Mouse (Mus musculus): ENCODE data around the gene Snrnp27. TPM values are rescaled to one million over a fixed set of nuclear protein-coding genes. Genes with fewer than 3 reads are reported as not detected.
A peak's percentile ranks its signal among the peaks of the same experiment; 100 is the strongest.

Gene Snrnp27
- 46.8 and 58.3 TPM in 2 replicates for total RNA-seq (2012; rRNA removed)

DNA sequence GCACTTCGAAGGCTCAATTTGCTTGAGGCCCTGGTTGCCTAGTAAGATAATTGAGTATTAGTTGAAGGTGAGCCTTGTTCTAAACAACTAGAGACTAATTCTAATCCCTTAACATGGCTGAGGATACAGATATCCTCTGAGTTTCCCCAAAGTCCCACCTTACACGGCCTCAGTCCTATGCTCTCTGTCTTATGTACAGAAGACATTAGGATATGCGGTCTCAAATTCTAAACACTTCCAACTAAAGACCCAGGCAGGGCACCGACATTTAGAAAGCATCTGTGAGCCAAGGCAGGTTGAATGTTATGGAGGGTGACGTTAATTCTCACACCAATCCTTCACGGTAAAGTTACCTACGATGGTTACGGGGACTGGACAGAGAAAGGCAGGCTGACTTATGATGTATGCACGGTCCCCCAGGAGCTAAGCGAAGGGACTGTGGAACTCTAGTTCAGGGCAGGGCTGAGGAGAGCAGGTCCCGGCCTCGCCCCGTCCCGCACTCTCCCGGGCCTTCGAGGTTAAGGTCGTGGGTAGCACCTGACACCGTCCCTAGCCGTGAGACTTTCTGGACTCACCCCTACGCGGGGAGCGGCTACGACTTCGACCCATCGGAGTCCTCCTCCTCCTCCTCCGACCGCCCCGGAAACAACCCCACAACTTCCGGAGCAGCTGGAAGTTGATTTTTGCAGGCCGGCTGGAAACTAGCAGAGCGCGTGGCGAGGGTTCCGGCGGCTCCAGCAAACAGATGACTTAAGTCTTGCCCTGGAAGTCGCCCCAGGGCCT is at the start of gene Snrnp27:
TSS of gene Snrnp27 (minus strand) at position 651 of the 783 bp plus-strand sequence.
- H3K36me3 ChIP-seq (ENCODE audit: control insufficient read depth, insufficient read depth, low read length, poor library complexity, severe bottlenecking), result peaks cover 6% of the 10 kb centered on the region
- peak within 1 kb of the TSS; percentile 69 to 92 for H3K4me3 ChIP-seq (ENCODE audit: insufficient read depth in 1 of 2, low read depth in 1 of 2, low read length in 2 of 2, poor library complexity in 1 of 2, severe bottlenecking in 1 of 2)
- peak within 1 kb of the TSS; percentile 96 for H3K9ac ChIP-seq (ENCODE audit: insufficient read depth, low read depth, low read length, poor library complexity, severe bottlenecking)
- peak; percentile 91 for DNase-seq (ENCODE audit: low read depth, low spot score)
- H3K4me1 ChIP-seq (ENCODE audit: control insufficient read depth in 2 of 2, insufficient read depth in 2 of 2, low read length in 2 of 2, poor library complexity in 1 of 2), result peaks cover 0 to 3% of the 10 kb centered on the region in 2 experiments; a peak in 1 of 4 replicates
- no peaks in the 10 kb centered on the region for H3K9me3 ChIP-seq (ENCODE audit: control insufficient read depth, insufficient read depth, low read depth, low read length)
- H3K27ac ChIP-seq (ENCODE audit: insufficient read depth, low read depth, low read length, poor library complexity, severe bottlenecking), result peak within 1 kb of the TSS; percentile 41; the same call in 1 of the 2 replicates
- peak; percentile 85 for TF ChIP-seq HCFC1 (IDR thresholded peaks at IDR 0.05; ENCODE audit: borderline replicate concordance, insufficient read depth, low read length)
- TF ChIP-seq ZC3H11A (IDR thresholded peaks at IDR 0.05; ENCODE audit: borderline replicate concordance, low read depth, low read length), result no peak
- in situ Hi-C loops (cut with MboI; ENCODE audit: low sequenced_read_pairs in 2 of 2, unreplicated experiment in 2 of 2), result no loop called here

DNA sequence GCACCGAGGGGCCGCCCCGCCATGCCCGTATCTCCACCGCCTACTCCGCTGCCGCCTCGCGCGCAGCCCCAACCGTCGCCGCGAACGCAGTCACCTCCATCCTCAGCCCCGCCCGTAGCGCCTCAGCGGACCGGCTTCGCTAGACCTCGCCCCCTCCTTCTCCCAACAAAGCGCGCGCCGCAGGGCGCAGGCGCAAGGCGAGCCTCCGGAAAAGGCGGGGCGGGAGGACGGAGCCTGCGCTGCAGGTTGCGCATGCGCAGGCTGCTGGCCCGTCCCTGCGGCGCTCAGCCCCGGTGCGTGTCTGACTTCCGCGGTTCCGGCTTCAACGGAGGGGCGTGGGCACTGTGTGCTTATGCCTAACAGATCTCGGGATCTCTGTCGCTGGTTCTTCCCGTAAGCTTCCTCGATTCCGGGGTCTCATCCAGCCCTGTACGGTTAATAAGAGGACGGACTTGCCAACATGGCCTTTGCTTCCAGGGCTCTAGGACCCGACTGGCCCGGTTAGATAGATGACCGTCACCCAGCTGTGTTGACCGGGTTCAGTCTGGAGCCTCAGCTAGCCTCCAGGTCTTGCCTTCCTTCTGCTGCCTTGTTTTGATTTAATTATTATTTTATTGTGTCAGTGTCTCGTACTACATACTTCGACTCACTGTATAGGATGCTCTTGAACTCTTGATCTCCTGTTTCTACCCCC is 49.0 kb upstream of the Snrnp27 start, which contains the start of gene Gmcl1:
TSS of gene Gmcl1 (minus strand) at position 201 of the 694 bp plus-strand sequence.
- Histone ChIP-seq H3K9me3 (ENCODE audit: control insufficient read depth, insufficient read depth, low read depth, low read length) (no peaks in the 10 kb centered on the region), H3K36me3 (ENCODE audit: control insufficient read depth, insufficient read depth, low read length, poor library complexity, severe bottlenecking) (no peaks in the 10 kb centered on the region), H3K9ac (ENCODE audit: insufficient read depth, low read depth, low read length, poor library complexity, severe bottlenecking) (peak within 1 kb of the TSS; percentile 83), H3K4me1 (ENCODE audit: control insufficient read depth in 2 of 2, insufficient read depth in 2 of 2, low read length in 2 of 2, poor library complexity in 1 of 2) (no peaks in the 10 kb centered on the region), H3K27ac (ENCODE audit: insufficient read depth, low read depth, low read length, poor library complexity, severe bottlenecking) (no peak within 1 kb of the TSS), H3K4me3 (ENCODE audit: insufficient read depth in 1 of 2, low read depth in 1 of 2, low read length in 2 of 2, poor library complexity in 1 of 2, severe bottlenecking in 1 of 2) (peak within 1 kb of the TSS; percentile 80 to 96)
- in situ Hi-C loops (cut with MboI; ENCODE audit: low sequenced_read_pairs in 2 of 2, unreplicated experiment in 2 of 2), result no loop called here
- TF ChIP-seq ZC3H11A (IDR thresholded peaks at IDR 0.05; ENCODE audit: borderline replicate concordance, low read depth, low read length), result 0 out of 2 replicates have a peak, but pooled peaks have one; percentile 10
- TF ChIP-seq ZNF384 (IDR thresholded peaks at IDR 0.05; ENCODE audit: low read depth, low read length), result no peak
- TF ChIP-seq CHD2 (IDR thresholded peaks at IDR 0.05; ENCODE audit: low read depth, low read length), result no peak
- peak; percentile 87 for DNase-seq (ENCODE audit: low read depth, low spot score)

- TF ChIP-seq ZNF384 (IDR thresholded peaks at IDR 0.05; ENCODE audit: low read depth, low read length), result no peak
- no peak for TF ChIP-seq MAFK (IDR thresholded peaks at IDR 0.05; ENCODE audit: insufficient read depth, low read depth, low read length)
- TF ChIP-seq ZC3H11A (IDR thresholded peaks at IDR 0.05; ENCODE audit: borderline replicate concordance, low read depth, low read length), result no peak
- no peak for TF ChIP-seq HCFC1 (IDR thresholded peaks at IDR 0.05; ENCODE audit: borderline replicate concordance, insufficient read depth, low read length)
- TF ChIP-seq CHD2 (IDR thresholded peaks at IDR 0.05; ENCODE audit: low read depth, low read length), result no peak
- Histone ChIP-seq H3K4me1 (ENCODE audit: control insufficient read depth in 2 of 2, insufficient read depth in 2 of 2, low read length in 2 of 2, poor library complexity in 1 of 2) (no peaks in the 10 kb centered on the region), H3K27ac (ENCODE audit: insufficient read depth, low read depth, low read length, poor library complexity, severe bottlenecking) (no peak overlapping the region), H3K9me3 (ENCODE audit: control insufficient read depth, insufficient read depth, low read depth, low read length) (no peaks in the 10 kb centered on the region), H3K36me3 (ENCODE audit: control insufficient read depth, insufficient read depth, low read length, poor library complexity, severe bottlenecking) (no peaks in the 10 kb centered on the region), H3K4me3 (ENCODE audit: insufficient read depth in 1 of 2, low read depth in 1 of 2, low read length in 2 of 2, poor library complexity in 1 of 2, severe bottlenecking in 1 of 2) (peak overlapping the region; percentile 80 to 96), H3K9ac (ENCODE audit: insufficient read depth, low read depth, low read length, poor library complexity, severe bottlenecking) (peak overlapping the region; percentile 76)
- DNase-seq (ENCODE audit: low read depth, low spot score), result peak; percentile 24
- in situ Hi-C loops (cut with MboI; ENCODE audit: low sequenced_read_pairs in 2 of 2, unreplicated experiment in 2 of 2), result no loop called here
These were observed 48.2 kb upstream of the Snrnp27 start for GRCm38 (mm10) chr6:86732276-86733173.

DNA sequence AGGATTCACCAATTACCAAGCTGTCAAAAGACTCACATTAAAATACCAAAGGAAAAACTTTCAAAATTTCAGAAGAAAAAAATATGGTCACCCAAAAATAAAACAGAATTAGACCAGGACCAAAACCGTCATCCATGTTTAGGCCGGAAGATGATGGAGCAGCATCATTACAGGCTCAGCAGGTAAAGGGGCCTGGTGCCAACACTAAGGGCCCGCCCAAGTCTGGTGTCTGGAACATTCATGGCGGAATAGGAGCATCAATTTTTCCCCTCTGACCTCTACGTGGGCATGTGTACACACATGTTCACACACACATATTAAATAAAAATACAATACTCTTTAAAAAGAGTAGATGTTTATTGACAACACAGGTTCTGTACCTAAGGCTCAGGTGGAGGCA is 44.4 kb upstream of the Snrnp27 start:
- in situ Hi-C loops (cut with MboI; ENCODE audit: low sequenced_read_pairs in 2 of 2, unreplicated experiment in 2 of 2), result no loop called here
- Histone ChIP-seq H3K9ac (ENCODE audit: insufficient read depth, low read depth, low read length, poor library complexity, severe bottlenecking) (no peak overlapping the region), H3K4me3 (ENCODE audit: insufficient read depth in 1 of 2, low read depth in 1 of 2, low read length in 2 of 2, poor library complexity in 1 of 2, severe bottlenecking in 1 of 2) (no peak overlapping the region), H3K36me3 (ENCODE audit: control insufficient read depth, insufficient read depth, low read length, poor library complexity, severe bottlenecking) (no peaks in the 10 kb centered on the region), H3K27ac (ENCODE audit: insufficient read depth, low read depth, low read length, poor library complexity, severe bottlenecking) (no peak overlapping the region), H3K9me3 (ENCODE audit: control insufficient read depth, insufficient read depth, low read depth, low read length) (no peaks in the 10 kb centered on the region), H3K4me1 (ENCODE audit: control insufficient read depth in 2 of 2, insufficient read depth in 2 of 2, low read length in 2 of 2, poor library complexity in 1 of 2) (no peaks in the 10 kb centered on the region)
- no peak for DNase-seq (ENCODE audit: low read depth, low spot score)
- TF ChIP-seq HCFC1 (IDR thresholded peaks at IDR 0.05; ENCODE audit: borderline replicate concordance, insufficient read depth, low read length) (no peak), MAFK (IDR thresholded peaks at IDR 0.05; ENCODE audit: insufficient read depth, low read depth, low read length) (no peak), ZNF384 (IDR thresholded peaks at IDR 0.05; ENCODE audit: low read depth, low read length) (no peak), CHD2 (IDR thresholded peaks at IDR 0.05; ENCODE audit: low read depth, low read length) (no peak), ZC3H11A (IDR thresholded peaks at IDR 0.05; ENCODE audit: borderline replicate concordance, low read depth, low read length) (no peak)

Data from ES-E14 (cell line).